Mouse (Mus musculus) common myeloid progenitor, adult 5-6 weeks (primary cell): ENCODE results near the gene Aff3. TPM values are rescaled to one million over a fixed set of nuclear protein-coding genes. Genes with fewer than 3 reads are reported as not detected.

Experiments
- ATAC-seq: replicated peaks from 2 replicates; pipeline ENCODE4 v1.8.0; 2016; ENCODE audit warnings: low read depth, mild to moderate bottlenecking, moderate TSS enrichment, inconsistent platforms; ENCODE audit not compliant: poor library complexity, severe bottlenecking
- total RNA-seq: library from RNA; stranded (forward); fragments of 200-1000, 187-1606 nt; gene quantifications from 2 replicates; pipeline ENCODE4 v1.2.3, GENCODE M21; 2017

The Aff3 gene
- total RNA-seq, 1 experiment from 2014 or later: 115 TPM

- ATAC-seq: no peak
Measured at GRCm38 (mm10) chr1:38658933-38659553, 5.7 kb downstream of the Aff3 start.

GRCm38 (mm10) chr1:38658376-38658775 is 6.4 kb downstream of the Aff3 start:
- no peak for ATAC-seq

GRCm38 (mm10) chr1:38657606-38658005 is 7.1 kb downstream of the Aff3 start:
- ATAC-seq: peak; percentile 79

GRCm38 (mm10) chr1:38654981-38655540 is 9.7 kb downstream of the Aff3 start:
- ATAC-seq: no peak

GRCm38 (mm10) chr1:38650031-38650430 is 14.7 kb downstream of the Aff3 start:
- no peak for ATAC-seq

GRCm38 (mm10) chr1:38649174-38649573 is 15.6 kb downstream of the Aff3 start:
- no peak for ATAC-seq

- ATAC-seq: no peak
Measured at GRCm38 (mm10) chr1:38642288-38642687, 22.5 kb downstream of the Aff3 start.

- no peak for ATAC-seq
Measured at GRCm38 (mm10) chr1:38639669-38640068, 25.1 kb downstream of the Aff3 start.

- ATAC-seq: no peak
Measured at GRCm38 (mm10) chr1:38635596-38635995, 29.2 kb downstream of the Aff3 start.

GRCm38 (mm10) chr1:38634081-38634480 is 30.7 kb downstream of the Aff3 start:
- peak; percentile 79 for ATAC-seq

GRCm38 (mm10) chr1:38632461-38633180 is 32.1 kb downstream of the Aff3 start:
- peak; percentile 36; the same call in 1 of the 2 replicates for ATAC-seq

- no peak for ATAC-seq
Measured at GRCm38 (mm10) chr1:38631501-38632279, 33.1 kb downstream of the Aff3 start.

GRCm38 (mm10) chr1:38628901-38629585 is 35.7 kb downstream of the Aff3 start:
- no peak for ATAC-seq

GRCm38 (mm10) chr1:38628426-38628825 is 36.3 kb downstream of the Aff3 start:
- no peak for ATAC-seq

- ATAC-seq: no peak
Measured at GRCm38 (mm10) chr1:38627683-38628361, 36.9 kb downstream of the Aff3 start.

- ATAC-seq: 0 out of 2 replicates have a peak, but pooled peaks have one; percentile 24
Measured at GRCm38 (mm10) chr1:38626739-38627661, 37.8 kb downstream of the Aff3 start.

GRCm38 (mm10) chr1:38626388-38626738 is 38.4 kb downstream of the Aff3 start:
- no peak for ATAC-seq

- ATAC-seq: no peak
Measured at GRCm38 (mm10) chr1:38621840-38622239, 42.9 kb downstream of the Aff3 start.

GRCm38 (mm10) chr1:38620401-38620800 is 44.4 kb downstream of the Aff3 start:
- no peak for ATAC-seq
